Mouse (Mus musculus): ENCODE measurements at regions not wholly inside any gene's neighbourhood (a gene's known extent, or its start where the extent isn't known, plus 50 kb on each side); places are given as distances from the start of the nearest gene placed in this dataset.

DNA sequence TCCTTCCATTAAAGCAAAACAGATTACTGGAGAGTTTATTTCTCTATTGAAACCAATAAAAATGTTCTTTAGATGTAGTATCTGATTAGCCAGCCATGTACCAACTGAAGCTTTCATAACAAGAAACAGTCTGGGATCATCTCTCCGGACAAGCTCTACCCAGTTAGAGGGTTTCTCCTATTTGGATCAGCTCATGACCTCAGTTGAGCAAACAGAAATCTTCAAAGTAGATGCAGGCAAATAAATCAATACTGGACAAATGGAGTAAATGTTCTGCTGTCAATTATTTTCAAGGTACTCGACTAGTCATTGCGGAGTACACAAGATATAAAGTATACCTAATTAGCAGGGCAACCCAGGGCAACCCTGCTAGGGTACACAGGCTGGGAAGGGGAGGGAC lies 67.4 kb downstream of the Avpr1a start:
- Histone ChIP-seq H3K27me3 (replicated peaks; ENCODE audit: control insufficient read depth, insufficient read depth, low read length) (no peaks in the 10 kb centered on the region), H3K4me1 (replicated peaks; ENCODE audit: control insufficient read depth, insufficient read depth, low read length) (no peaks in the 10 kb centered on the region), H3K27ac (ENCODE audit: low read depth) (no peak overlapping the region), H3K4me2 (ENCODE audit: low read length) (no peak overlapping the region), H3K36me3 (ENCODE audit: control insufficient read depth, insufficient read depth, low read length) (no peaks in the 10 kb centered on the region), H3K9ac (ENCODE audit: low read length) (no peak overlapping the region), H3K9me3 (ENCODE audit: control insufficient read depth, low read length) (peaks cover 7% of the 10 kb centered on the region), H3K4me3 (ENCODE audit: low read depth, low read length) (no peak overlapping the region)
- ATAC-seq (replicated peaks; ENCODE audit: low FRiP score, low TSS enrichment, low read depth) (no peak), DNase-seq (ENCODE audit: low spot score) (no peak)
- 70% methylated on average over 3 of the region's 3 CpGs for WGBS

DNA sequence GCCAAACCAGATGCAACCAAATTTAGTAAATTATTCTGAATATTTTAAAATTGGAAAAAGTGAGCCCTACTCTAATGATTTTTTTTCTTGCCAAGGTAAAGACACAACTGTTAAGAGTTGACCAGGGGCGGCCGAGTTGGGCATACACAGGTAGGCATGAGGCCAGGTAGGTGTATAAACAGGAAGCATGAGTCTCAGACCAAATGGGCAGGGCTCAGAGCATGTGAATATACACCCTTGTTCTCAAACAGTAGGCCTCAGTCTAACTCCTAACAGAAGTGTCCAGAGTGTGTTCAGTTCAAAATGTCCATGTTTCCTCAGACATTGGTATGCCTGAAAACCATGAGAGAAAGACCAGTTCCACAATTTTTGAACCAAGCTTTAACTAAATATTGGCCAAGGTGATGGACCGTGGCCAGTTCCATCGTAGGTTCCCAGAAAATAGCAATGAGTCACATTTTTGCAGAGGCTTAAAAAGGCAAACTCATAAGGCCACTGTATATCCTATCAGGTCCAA lies 71.0 kb downstream of the Avpr1a start:
- DNase-seq (ENCODE audit: low spot score) (no peak), ATAC-seq (replicated peaks; ENCODE audit: low FRiP score, low TSS enrichment, low read depth) (no peak)
- H3K9me3 ChIP-seq (ENCODE audit: control insufficient read depth, low read length): no peaks in the 10 kb centered on the region
- H3K36me3 ChIP-seq (ENCODE audit: control insufficient read depth, insufficient read depth, low read length): no peaks in the 10 kb centered on the region
- no peak overlapping the region for H3K9ac ChIP-seq (ENCODE audit: low read length)
- 94% methylated on average over 4 of the region's 4 CpGs for WGBS
- no peak overlapping the region for H3K4me3 ChIP-seq (ENCODE audit: low read depth, low read length)
- H3K27me3 ChIP-seq (replicated peaks; ENCODE audit: control insufficient read depth, insufficient read depth, low read length): no peaks in the 10 kb centered on the region
- no peak overlapping the region for H3K4me2 ChIP-seq (ENCODE audit: low read length)
- no peak overlapping the region for H3K27ac ChIP-seq (ENCODE audit: low read depth)
- no peaks in the 10 kb centered on the region for H3K4me1 ChIP-seq (replicated peaks; ENCODE audit: control insufficient read depth, insufficient read depth, low read length)

DNA sequence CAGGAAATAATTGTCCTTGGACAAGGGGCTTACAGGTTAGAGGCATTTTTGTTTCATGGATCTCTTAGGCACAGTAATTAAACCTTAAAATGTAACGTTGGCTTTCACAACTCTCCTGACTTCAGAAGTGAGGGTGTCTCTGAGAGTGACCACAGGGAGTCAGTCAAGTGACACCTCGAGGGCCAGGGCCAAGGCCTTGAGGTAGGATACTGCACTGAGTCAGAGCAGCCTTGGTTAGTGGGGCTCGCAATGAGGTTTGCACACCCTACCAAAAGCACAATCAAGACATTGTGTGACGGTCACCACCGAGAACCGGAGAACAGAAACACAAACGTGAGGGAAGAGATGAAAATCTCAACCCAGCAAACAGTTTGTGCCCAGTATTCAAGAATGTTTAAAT lies 71.7 kb downstream of the Avpr1a start:
- DNase-seq (ENCODE audit: low spot score) (no peak), ATAC-seq (replicated peaks; ENCODE audit: low FRiP score, low TSS enrichment, low read depth) (no peak)
- Histone ChIP-seq H3K9me3 (ENCODE audit: control insufficient read depth, low read length) (no peaks in the 10 kb centered on the region), H3K4me1 (replicated peaks; ENCODE audit: control insufficient read depth, insufficient read depth, low read length) (no peaks in the 10 kb centered on the region), H3K36me3 (ENCODE audit: control insufficient read depth, insufficient read depth, low read length) (no peaks in the 10 kb centered on the region), H3K27ac (ENCODE audit: low read depth) (no peak overlapping the region), H3K4me2 (ENCODE audit: low read length) (no peak overlapping the region), H3K4me3 (ENCODE audit: low read depth, low read length) (no peak overlapping the region), H3K27me3 (replicated peaks; ENCODE audit: control insufficient read depth, insufficient read depth, low read length) (no peaks in the 10 kb centered on the region), H3K9ac (ENCODE audit: low read length) (no peak overlapping the region)
- 84% methylated on average over 7 of the region's 7 CpGs for WGBS

DNA sequence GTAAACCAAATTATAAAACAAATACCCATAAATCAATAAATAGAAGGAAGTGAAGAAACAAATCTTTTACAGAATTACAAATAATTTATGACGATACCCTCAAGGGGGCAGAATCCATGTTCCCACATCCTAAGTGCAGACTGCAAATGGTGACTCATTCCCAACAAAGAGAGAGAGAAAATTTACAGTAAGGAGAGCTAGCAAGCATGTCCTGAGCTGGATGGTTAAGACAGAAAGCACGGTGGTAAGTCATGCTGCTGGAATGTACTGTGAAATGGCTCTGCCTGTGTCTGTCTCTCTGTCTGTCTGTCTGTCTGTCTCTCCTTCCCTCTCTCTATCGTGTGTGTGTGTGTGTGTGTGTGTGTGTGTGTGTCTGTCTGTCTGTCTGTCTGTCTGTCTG lies 74.3 kb downstream of the Avpr1a start:
- no peak for DNase-seq (ENCODE audit: low spot score)

DNA sequence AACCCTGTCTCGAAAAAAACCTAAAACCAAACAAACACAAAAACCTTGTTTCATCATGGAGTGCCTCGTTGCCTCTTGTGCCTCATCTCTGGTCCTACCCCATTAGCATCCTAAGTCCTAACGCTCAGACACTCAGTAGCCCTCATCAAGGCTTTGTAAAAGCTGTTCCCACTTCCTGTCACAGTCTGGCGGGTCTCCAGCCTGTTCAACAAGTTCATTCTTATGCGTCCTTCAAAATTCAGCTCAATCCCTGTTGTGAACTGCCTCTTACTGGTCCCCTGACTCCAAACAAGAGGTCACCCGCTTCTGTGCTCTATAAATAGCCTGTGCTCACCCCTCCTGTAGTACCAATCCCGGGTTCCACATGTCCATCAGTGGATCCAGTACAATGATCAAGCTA lies 77.1 kb downstream of the Avpr1a start:
- Histone ChIP-seq H3K9me3 (ENCODE audit: control insufficient read depth, low read length) (no peaks in the 10 kb centered on the region), H3K4me1 (replicated peaks; ENCODE audit: control insufficient read depth, insufficient read depth, low read length) (no peaks in the 10 kb centered on the region; the same call in 1 of the 2 replicates), H3K4me2 (ENCODE audit: low read length) (no peak overlapping the region), H3K4me3 (ENCODE audit: low read depth, low read length) (no peak overlapping the region), H3K36me3 (ENCODE audit: control insufficient read depth, insufficient read depth, low read length) (no peaks in the 10 kb centered on the region), H3K9ac (ENCODE audit: low read length) (no peak overlapping the region), H3K27me3 (replicated peaks; ENCODE audit: control insufficient read depth, insufficient read depth, low read length) (no peaks in the 10 kb centered on the region), H3K27ac (ENCODE audit: low read depth) (no peak overlapping the region)
- 79% methylated on average over 7 of the region's 7 CpGs for WGBS
- ATAC-seq (replicated peaks; ENCODE audit: low FRiP score, low TSS enrichment, low read depth) (no peak), DNase-seq (ENCODE audit: low spot score) (no peak)

More for the DNA sequence above, 74.3 kb downstream of the Avpr1a start:
- Histone ChIP-seq H3K4me2 (ENCODE audit: low read length) (no peak overlapping the region), H3K27ac (ENCODE audit: low read depth) (no peak overlapping the region), H3K9me3 (ENCODE audit: control insufficient read depth, low read length) (no peaks in the 10 kb centered on the region), H3K4me3 (ENCODE audit: low read depth, low read length) (no peak overlapping the region), H3K9ac (ENCODE audit: low read length) (no peak overlapping the region), H3K4me1 (replicated peaks; ENCODE audit: control insufficient read depth, insufficient read depth, low read length) (no peaks in the 10 kb centered on the region), H3K36me3 (ENCODE audit: control insufficient read depth, insufficient read depth, low read length) (no peaks in the 10 kb centered on the region), H3K27me3 (replicated peaks; ENCODE audit: control insufficient read depth, insufficient read depth, low read length) (no peaks in the 10 kb centered on the region)
- 59% methylated on average over 3 of the region's 3 CpGs for WGBS
- no peak for ATAC-seq (replicated peaks; ENCODE audit: low FRiP score, low TSS enrichment, low read depth)

DNA sequence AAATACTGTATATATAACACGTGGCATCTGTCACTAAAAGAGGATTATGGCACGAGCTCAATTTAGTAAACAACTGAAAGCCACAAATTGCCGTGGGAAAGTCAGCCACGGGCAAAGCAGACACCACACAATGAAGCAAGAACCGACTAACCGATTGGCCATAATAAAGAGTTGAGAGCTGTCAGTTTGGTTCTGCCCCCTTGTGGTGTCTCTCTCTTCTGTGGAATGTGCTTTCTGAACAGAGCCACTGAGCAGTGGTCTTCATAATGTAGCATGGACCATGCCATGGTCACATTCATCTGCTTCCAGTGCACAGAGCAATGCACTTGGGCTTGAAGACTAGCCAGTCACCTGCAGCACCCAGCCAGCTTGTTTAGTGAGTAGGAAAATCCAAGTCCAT lies 77.5 kb downstream of the Avpr1a start:
- H3K4me3 ChIP-seq (ENCODE audit: low read depth, low read length): no peak overlapping the region
- H3K4me1 ChIP-seq (replicated peaks; ENCODE audit: control insufficient read depth, insufficient read depth, low read length): no peaks in the 10 kb centered on the region; the same call in 1 of the 2 replicates
- WGBS: 81% methylated on average over 6 of the region's 6 CpGs
- H3K4me2 ChIP-seq (ENCODE audit: low read length): no peak overlapping the region
- no peaks in the 10 kb centered on the region for H3K27me3 ChIP-seq (replicated peaks; ENCODE audit: control insufficient read depth, insufficient read depth, low read length)
- no peaks in the 10 kb centered on the region for H3K9me3 ChIP-seq (ENCODE audit: control insufficient read depth, low read length)
- ATAC-seq (replicated peaks; ENCODE audit: low FRiP score, low TSS enrichment, low read depth) (no peak), DNase-seq (ENCODE audit: low spot score) (no peak)
- H3K9ac ChIP-seq (ENCODE audit: low read length): no peak overlapping the region
- no peaks in the 10 kb centered on the region for H3K36me3 ChIP-seq (ENCODE audit: control insufficient read depth, insufficient read depth, low read length)
- no peak overlapping the region for H3K27ac ChIP-seq (ENCODE audit: low read depth)

DNA sequence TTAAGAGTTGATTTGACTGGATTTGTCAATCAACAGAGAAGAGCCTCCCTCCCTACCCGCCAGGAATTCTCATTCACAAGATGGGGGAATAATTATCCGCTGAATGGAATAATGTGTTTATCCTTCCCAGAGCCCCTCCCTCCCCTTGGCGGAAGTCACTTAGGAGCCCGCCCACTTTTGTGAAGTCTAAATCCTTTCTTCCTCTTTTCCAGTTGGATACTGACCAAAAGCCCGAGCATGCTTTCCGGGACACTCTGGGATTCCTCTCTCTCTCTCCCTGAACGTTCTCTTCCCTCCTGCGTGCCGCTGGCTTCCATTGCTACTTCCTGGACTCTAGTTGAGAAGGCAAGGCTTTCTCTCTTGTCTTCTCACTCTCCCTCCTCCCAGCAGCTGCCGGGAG lies 79.9 kb downstream of the Avpr1a start:
- no peak for DNase-seq (ENCODE audit: low spot score)
- no peak overlapping the region for H3K9ac ChIP-seq (ENCODE audit: low read length)
- H3K4me2 ChIP-seq (ENCODE audit: low read length): no peak overlapping the region
- no peaks in the 10 kb centered on the region for H3K27me3 ChIP-seq (replicated peaks; ENCODE audit: control insufficient read depth, insufficient read depth, low read length)
- H3K4me3 ChIP-seq (ENCODE audit: low read depth, low read length): no peak overlapping the region
- H3K9me3 ChIP-seq (ENCODE audit: control insufficient read depth, low read length): no peaks in the 10 kb centered on the region
- no peak overlapping the region for H3K27ac ChIP-seq (ENCODE audit: low read depth)
- 80% methylated on average over 10 of the region's 10 CpGs for WGBS
- ATAC-seq (replicated peaks; ENCODE audit: low FRiP score, low TSS enrichment, low read depth): no peak
- no peaks in the 10 kb centered on the region; the same call in 1 of the 2 replicates for H3K4me1 ChIP-seq (replicated peaks; ENCODE audit: control insufficient read depth, insufficient read depth, low read length)
- no peaks in the 10 kb centered on the region for H3K36me3 ChIP-seq (ENCODE audit: control insufficient read depth, insufficient read depth, low read length)

DNA sequence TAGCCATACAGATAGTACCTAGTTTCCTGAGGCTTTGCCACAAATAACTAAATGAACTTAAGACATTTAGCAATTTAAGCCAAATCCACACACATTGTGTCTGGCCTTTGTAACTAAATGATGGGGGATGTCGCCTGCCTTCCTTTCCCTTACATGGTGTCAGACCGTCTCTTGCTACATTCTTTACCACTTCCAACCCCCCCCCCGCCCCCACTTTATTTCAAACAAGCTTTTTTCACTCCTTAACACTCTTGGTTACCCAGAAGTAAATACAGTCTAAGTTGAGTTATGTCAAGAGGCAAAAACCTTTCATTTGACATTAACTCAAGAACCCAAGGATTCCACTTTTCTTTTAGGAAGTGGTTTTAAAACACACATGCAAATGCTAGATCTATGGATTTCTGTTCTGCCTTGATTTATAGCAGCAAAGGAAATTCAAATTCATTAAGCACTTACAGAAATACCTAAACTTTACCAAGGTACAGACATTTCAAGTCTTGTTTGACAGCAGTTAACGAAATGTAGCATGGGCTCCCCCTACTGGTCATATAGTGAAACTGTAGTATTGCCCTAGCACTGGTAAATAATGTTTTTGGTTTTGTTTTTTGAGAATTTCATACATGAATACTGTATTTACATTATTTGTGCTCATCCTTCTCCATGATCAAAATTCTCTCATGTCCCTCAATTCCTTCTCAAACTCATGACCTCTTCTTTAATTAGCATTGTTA lies 80.8 kb downstream of the Avpr1a start:
- Histone ChIP-seq H3K4me1 (replicated peaks; ENCODE audit: control insufficient read depth, insufficient read depth, low read length) (no peaks in the 10 kb centered on the region; the same call in 1 of the 2 replicates), H3K36me3 (ENCODE audit: control insufficient read depth, insufficient read depth, low read length) (no peaks in the 10 kb centered on the region), H3K9me3 (ENCODE audit: control insufficient read depth, low read length) (no peaks in the 10 kb centered on the region), H3K4me3 (ENCODE audit: low read depth, low read length) (no peak overlapping the region), H3K4me2 (ENCODE audit: low read length) (no peak overlapping the region), H3K27me3 (replicated peaks; ENCODE audit: control insufficient read depth, insufficient read depth, low read length) (no peaks in the 10 kb centered on the region), H3K9ac (ENCODE audit: low read length) (no peak overlapping the region), H3K27ac (ENCODE audit: low read depth) (no peak overlapping the region)
- DNase-seq (ENCODE audit: low spot score) (no peak), ATAC-seq (replicated peaks; ENCODE audit: low FRiP score, low TSS enrichment, low read depth) (peak; percentile 62; the same call in 1 of the 2 replicates)
- WGBS: 17% methylated on average over 4 of the region's 4 CpGs

DNA sequence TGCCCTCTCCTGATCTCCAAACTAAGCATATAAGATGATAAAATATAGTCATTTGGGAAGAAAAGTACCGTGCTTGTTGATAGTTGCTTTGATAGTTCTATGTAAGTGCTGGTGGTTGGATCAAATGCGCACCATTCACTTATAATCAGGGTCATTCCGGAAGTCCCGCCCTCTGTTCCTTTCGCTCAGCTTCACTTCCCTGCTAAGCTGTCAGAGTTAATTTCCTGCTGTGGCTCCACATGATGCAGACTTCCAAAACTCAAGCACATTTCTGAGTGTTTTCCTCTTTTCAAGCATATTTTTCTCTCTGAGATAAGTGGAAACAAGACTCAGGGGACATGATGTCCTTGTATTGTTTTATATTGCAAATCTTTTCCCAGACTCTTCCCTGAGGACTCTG lies 86.4 kb downstream of the Avpr1a start:
- 73% methylated on average over 5 of the region's 5 CpGs for WGBS
- Histone ChIP-seq H3K4me3 (ENCODE audit: low read depth, low read length) (no peak overlapping the region), H3K27me3 (replicated peaks; ENCODE audit: control insufficient read depth, insufficient read depth, low read length) (no peaks in the 10 kb centered on the region), H3K4me1 (replicated peaks; ENCODE audit: control insufficient read depth, insufficient read depth, low read length) (0 out of 2 replicates have a peak, but pooled peaks cover 3% of the 10 kb centered on the region), H3K9me3 (ENCODE audit: control insufficient read depth, low read length) (no peaks in the 10 kb centered on the region), H3K27ac (ENCODE audit: low read depth) (no peak overlapping the region), H3K4me2 (ENCODE audit: low read length) (no peak overlapping the region), H3K36me3 (ENCODE audit: control insufficient read depth, insufficient read depth, low read length) (no peaks in the 10 kb centered on the region), H3K9ac (ENCODE audit: low read length) (no peak overlapping the region)
- no peak for DNase-seq (ENCODE audit: low spot score)
- ATAC-seq (replicated peaks; ENCODE audit: low FRiP score, low TSS enrichment, low read depth): no peak
